Mouse (Mus musculus) midbrain, postnatal 0 days (tissue): ENCODE data around the gene Atraid. TPM values are rescaled to one million over a fixed set of nuclear protein-coding genes. Genes with fewer than 3 reads are reported as not detected.

Experiments used
- ATAC-seq: fragments of 200-750 bp; cut with Nextera tagmentation; 2 replicates; pipeline ENCODE4 v1.8.0; 2017; ENCODE audit warnings: moderate number of reproducible peaks, mild to moderate bottlenecking, moderate TSS enrichment, moderate library complexity; ENCODE audit not compliant: low FRiP score
- DNase-seq: peaks from one replicate; pipeline ENCODE4 v3.0.0-alpha.2; 2015; ENCODE audit warnings: low spot score
- H3K27ac ChIP-seq: fragments of 300-500 bp; sonication (generic); 2 replicates; pipeline ENCODE4 v1.5.1; 2014; ENCODE audit warnings: low read depth, mild to moderate bottlenecking, low read length, mixed read lengths
- H3K27me3 ChIP-seq: fragments of 300-500 bp; sonication (generic); 2 replicates; pipeline ENCODE4 v1.6.1; 2014; ENCODE audit warnings: low read length, control low read depth, mixed read lengths; ENCODE audit not compliant: insufficient read depth
- H3K36me3 ChIP-seq: fragments of 300-500 bp; sonication (generic); 2 replicates; pipeline ENCODE4 v1.6.1; 2014; ENCODE audit warnings: low read length, control low read depth, mixed read lengths; ENCODE audit not compliant: insufficient read depth
- H3K4me1 ChIP-seq: fragments of 300-500 bp; sonication (generic); 2 replicates; pipeline ENCODE4 v1.6.1; 2014; ENCODE audit warnings: mild to moderate bottlenecking, control low read depth, antibody characterized with exemption, low read length, mixed read lengths; ENCODE audit not compliant: insufficient read depth
- H3K4me2 ChIP-seq: fragments of 300-500 bp; sonication (generic); 2 replicates; pipeline ENCODE4 v1.6.1; 2014; ENCODE audit warnings: low read depth, mild to moderate bottlenecking, low read length, mixed read lengths; ENCODE audit not compliant: poor library complexity, severe bottlenecking
- H3K4me3 ChIP-seq: fragments of 300-500 bp; sonication (generic); 2 replicates; pipeline ENCODE4 v1.5.1; 2014; ENCODE audit warnings: low read depth, mild to moderate bottlenecking, low read length, moderate library complexity
- H3K9ac ChIP-seq: fragments of 300-500 bp; sonication (generic); replicated peaks from 2 replicates; pipeline ENCODE4 v1.6.1; 2014; ENCODE audit warnings: mild to moderate bottlenecking, low read length, moderate library complexity, mixed read lengths; ENCODE audit not compliant: poor library complexity, severe bottlenecking
- H3K9me3 ChIP-seq: fragments of 300-500 bp; sonication (generic); 2 replicates; pipeline ENCODE4 v1.6.1; 2016; ENCODE audit warnings: low read length, control low read depth
- CTCF ChIP-seq: IDR thresholded peaks from 2 replicates; pipeline ENCODE4 v1.5.1; 2016; ENCODE audit warnings: antibody characterized with exemption, mild to moderate bottlenecking
- WGBS: fragments of 180-500 bp; shearing (Covaris S2); extraction: QIAGEN DNeasy Blood & Tissue Kit; methylation state at CpG from one replicate; pipeline ENCODE4 v1.1.7; 2014; 5-methylcytosine and 5-hydroxymethylcytosine counted together
- polyA plus RNA-seq: library from polyadenylated mRNA; unstranded; fragments of >200 nt; fragmentation: Nextera tagmentation; extraction: Ambion mirVana; gene quantifications from 2 replicates; pipeline ENCODE4 v1.2.1, GENCODE M21; 2015
- total RNA-seq: library from RNA; depleted of rRNA; stranded (reverse); fragments of >200 nt; gene quantifications from 2 replicates; pipeline ENCODE4 v1.2.3, GENCODE M21; 2014

Atraid gene
- total and polyA plus RNA-seq, 2 experiments from 2014 or later, result 155 to 235 TPM

DNA sequence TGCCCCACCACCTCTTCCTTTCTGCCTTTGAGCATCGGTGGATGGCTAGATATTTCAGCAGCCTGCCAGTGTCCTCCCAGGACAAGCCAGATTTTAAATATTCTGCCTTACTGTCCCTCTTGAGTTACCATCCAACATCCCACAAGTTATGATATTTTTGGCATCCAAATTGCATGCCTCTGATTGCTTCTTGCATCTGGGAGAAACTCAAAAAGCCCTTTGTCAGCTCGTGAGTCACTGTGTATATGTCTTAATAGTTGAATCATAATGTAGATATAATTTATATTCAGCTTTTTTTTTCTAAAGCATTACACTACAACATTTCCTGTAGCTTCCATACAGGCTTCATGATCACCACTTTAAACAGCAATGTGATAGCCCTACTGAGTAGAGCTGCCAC lies 39.0 kb downstream of the Atraid start:
- ATAC-seq (no peak), DNase-seq (no peak)
- no peak for TF ChIP-seq CTCF
- Histone ChIP-seq H3K4me2 (no peak overlapping the region), H3K4me3 (no peak overlapping the region), H3K36me3 (no peaks in the 10 kb centered on the region), H3K27ac (no peak overlapping the region), H3K4me1 (no peaks in the 10 kb centered on the region), H3K27me3 (peaks cover 14% of the 10 kb centered on the region), H3K9me3 (no peaks in the 10 kb centered on the region), H3K9ac (no peak overlapping the region)
- 64% methylated on average over 2 of the region's 2 CpGs for WGBS

DNA sequence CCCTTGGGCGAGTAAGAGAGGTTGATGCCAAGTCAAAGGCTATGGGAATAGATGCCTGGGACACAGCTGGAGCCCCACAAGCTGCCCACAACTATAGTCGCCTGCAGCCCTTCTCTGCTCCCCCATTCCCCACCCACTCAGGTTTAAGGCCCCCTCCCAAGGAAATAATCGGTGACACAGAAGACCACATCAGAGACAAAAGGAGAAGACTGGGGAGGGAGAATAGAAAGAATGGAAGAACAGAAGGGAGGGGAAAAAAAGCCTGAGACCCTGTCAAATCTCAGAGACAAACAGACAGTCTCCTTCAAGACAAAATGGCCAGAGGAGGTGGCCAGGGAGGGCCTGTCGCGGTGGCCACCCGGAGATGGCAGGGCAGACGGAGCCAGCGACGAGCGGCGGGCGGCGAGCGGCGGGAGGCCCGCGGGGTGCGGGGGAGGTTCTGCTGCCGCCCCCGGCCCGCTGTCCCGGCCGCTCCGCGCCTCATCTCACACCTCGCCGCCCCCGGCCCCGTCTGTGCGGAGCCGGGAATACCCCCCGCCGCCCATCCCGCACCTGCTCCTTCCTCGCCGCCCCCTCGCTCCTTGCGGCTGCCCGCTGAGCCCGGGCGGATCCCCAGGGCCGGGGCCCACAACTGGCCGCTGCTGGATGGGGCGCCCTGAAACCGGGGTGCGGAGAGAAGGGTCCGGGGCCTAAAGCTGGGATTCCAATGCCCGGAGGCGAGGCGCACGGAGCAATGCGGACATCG lies 44.3 kb downstream of the Atraid start:
- WGBS, result 4% methylated on average over 29 of the region's 53 CpGs
- DNase-seq (no peak), ATAC-seq (no peak)
- H3K9me3 ChIP-seq, result no peaks in the 10 kb centered on the region
- H3K4me2 ChIP-seq, result peak overlapping the region; percentile 63
- peaks cover 54% of the 10 kb centered on the region for H3K27me3 ChIP-seq
- no peak for TF ChIP-seq CTCF
- H3K9ac ChIP-seq, result peak overlapping the region; percentile 62
- no peaks in the 10 kb centered on the region for H3K36me3 ChIP-seq
- peak overlapping the region; percentile 43 for H3K4me3 ChIP-seq
- peaks cover 4% of the 10 kb centered on the region; the same call in 1 of the 2 replicates for H3K4me1 ChIP-seq
- no peak overlapping the region for H3K27ac ChIP-seq

DNA sequence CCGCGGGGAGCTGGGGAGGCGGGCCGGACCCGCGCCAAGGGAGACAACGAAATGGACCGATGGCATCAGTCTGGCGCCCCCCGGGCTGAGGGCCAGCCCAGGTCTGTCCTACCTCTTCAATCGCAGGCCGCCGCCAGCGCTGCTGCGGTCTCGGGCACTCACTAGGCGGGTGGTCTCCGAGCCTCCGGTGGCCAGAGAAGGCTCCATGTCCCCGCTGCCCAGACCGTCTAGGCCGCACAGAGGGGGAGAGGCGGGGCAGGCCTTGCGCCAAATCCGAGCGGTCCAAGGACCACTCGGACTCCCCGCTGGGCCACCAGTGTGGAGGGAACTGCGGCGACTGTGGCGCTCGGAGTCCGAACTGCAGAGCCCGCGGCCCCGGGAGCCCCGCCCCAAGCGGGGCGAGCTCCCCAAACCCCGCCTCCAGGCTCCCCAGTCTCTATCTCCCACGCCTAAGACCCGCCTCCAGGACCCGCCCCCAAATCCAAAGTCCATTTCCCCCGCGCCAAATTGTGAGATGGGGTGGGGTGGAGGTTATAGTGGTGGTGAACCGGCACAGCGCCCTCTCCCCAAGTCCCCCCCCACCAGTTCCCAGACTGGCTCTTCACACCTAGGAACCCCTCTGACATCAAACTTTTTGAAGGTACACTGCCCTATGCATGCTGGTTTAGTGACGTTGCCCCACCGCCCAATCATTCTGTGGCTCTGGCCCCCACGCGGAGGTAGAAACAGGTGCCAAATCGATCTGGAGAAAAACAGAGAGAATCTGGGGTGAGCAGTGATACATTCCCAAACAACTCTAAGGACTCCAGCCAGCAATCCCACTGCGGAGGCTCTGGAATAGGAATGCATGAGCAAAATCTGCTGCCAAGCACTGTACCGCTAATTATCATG lies 45.3 kb downstream of the Atraid start:
- DNase-seq, result peak; percentile 45
- Histone ChIP-seq H3K4me2 (peak overlapping the region; percentile 63), H3K9me3 (no peaks in the 10 kb centered on the region), H3K4me3 (peak overlapping the region; percentile 43), H3K4me1 (peaks cover 4% of the 10 kb centered on the region; the same call in 1 of the 2 replicates), H3K27me3 (peaks cover 60% of the 10 kb centered on the region), H3K9ac (peak overlapping the region; percentile 62), H3K36me3 (no peaks in the 10 kb centered on the region), H3K27ac (no peak overlapping the region)
- ATAC-seq, result peak; percentile 50
- no peak for TF ChIP-seq CTCF
- WGBS, result 0% methylated on average over 43 of the region's 54 CpGs

- no peak overlapping the region for H3K9ac ChIP-seq
Measured at GRCm38 (mm10) chr5:31094100-31094798, 46.1 kb downstream of the Atraid start.

DNA sequence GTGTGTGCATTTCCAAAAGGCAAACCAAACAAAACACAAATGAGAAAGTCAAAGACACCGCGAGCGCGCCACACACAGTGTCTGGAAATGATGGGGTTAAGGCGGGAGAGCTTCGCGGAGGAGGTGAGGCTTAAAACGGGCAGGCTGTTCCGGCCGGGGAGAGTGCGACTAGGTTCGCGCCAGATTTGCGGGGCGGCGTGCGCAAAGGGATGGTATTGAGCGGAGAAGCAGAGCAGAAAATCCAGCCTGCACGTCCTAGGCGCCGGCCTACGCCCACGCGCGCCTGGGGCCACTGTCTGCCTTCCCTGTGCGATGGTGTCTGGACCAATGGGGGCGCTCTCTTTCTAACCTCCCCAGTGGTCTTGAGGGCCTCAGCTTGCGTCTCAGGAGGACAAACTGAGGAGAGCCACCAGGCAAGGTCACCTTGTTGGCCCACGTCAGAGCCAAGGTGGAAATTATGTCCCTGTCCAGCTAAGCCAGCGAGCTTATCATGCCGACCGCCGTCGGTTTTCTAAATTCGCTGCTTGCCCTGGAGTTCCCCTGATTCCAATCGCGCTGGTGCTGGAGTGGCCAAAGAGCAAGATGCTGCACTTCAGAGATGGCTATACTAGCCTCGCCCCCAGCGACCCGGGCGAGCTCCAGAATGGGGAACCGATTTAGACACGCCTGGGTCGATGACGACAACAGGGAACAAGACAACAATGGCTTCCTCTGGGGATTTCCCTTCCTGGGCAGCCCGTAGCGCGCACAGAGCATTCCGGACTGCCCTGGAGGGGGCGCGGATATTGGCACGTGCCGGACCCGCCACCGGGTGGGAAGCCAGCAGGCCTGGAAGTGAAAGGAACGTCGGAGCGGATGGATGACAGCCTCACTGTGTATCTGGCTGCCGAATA lies 46.9 kb downstream of the Atraid start:
- no peaks in the 10 kb centered on the region for H3K9me3 ChIP-seq
- H3K36me3 ChIP-seq, result no peaks in the 10 kb centered on the region
- WGBS, result under 1% methylated on average over 58 of the region's 59 CpGs
- H3K4me1 ChIP-seq, result peaks cover 4% of the 10 kb centered on the region; the same call in 1 of the 2 replicates
- peak; percentile 3 for TF ChIP-seq CTCF
- H3K27me3 ChIP-seq, result peaks cover 60% of the 10 kb centered on the region
- H3K9ac ChIP-seq, result no peak overlapping the region
- DNase-seq (peak; percentile 38), ATAC-seq (no peak)
- peak overlapping the region; percentile 25 for H3K4me2 ChIP-seq
- H3K27ac ChIP-seq, result no peak overlapping the region
- H3K4me3 ChIP-seq, result peak overlapping the region; percentile 12

More at GRCm38 (mm10) chr5:31094100-31094798, 46.1 kb downstream of the Atraid start:
- DNase-seq (no peak), ATAC-seq (no peak)
- Histone ChIP-seq H3K9me3 (no peaks in the 10 kb centered on the region), H3K4me2 (peak overlapping the region; percentile 63), H3K27ac (no peak overlapping the region), H3K4me3 (peak overlapping the region; percentile 12; the same call in 1 of the 2 replicates), H3K27me3 (peaks cover 60% of the 10 kb centered on the region), H3K36me3 (no peaks in the 10 kb centered on the region), H3K4me1 (peaks cover 4% of the 10 kb centered on the region; the same call in 1 of the 2 replicates)
- TF ChIP-seq CTCF, result no peak
- WGBS, result under 1% methylated on average over 29 of the region's 29 CpGs
